Mouse (Mus musculus) megakaryocyte-erythroid progenitor cell, adult 5 weeks (primary cell): ENCODE results near the gene Chst7. TPM values are rescaled to one million over a fixed set of nuclear protein-coding genes. Genes with fewer than 3 reads are reported as not detected.

Experiments used
- polyA plus RNA-seq: library from polyadenylated mRNA; stranded (reverse); fragments of >175 nt; gene quantifications from 2 replicates; pipeline ENCODE4 v1.2.3, GENCODE M21; 2012

Gene Chst7
- 0.26 and 0.34 TPM in 2 replicates for polyA plus RNA-seq

GRCm38 (mm10) chrX:20059381-20059971 is at the start of gene Chst7:
Chst7 (plus strand) TSS chrX:20059560.

Other genes with a start within 250 kb of the Chst7 start
- 1.9 and 3.0 TPM in 2 replicates for gene Slc9a7, start 232.2 kb downstream of the Chst7 start, polyA plus RNA-seq